Mouse (Mus musculus) kidney, adult 2 months (tissue): ENCODE data around the gene Lrba. TPM values are rescaled to one million over a fixed set of nuclear protein-coding genes. Genes with fewer than 3 reads are reported as not detected.

Experiments used
- DNase-seq: peaks from one replicate; pipeline ENCODE4 v3.0.0; 2021
- H3K27ac ChIP-seq: fragments of 200-500 bp; 2 replicates; pipeline ENCODE4 v1.5.1; 2012; ENCODE audit warnings: low read depth, low read length, control low read depth, inconsistent platforms; ENCODE audit not compliant: insufficient read depth
- H3K27me3 ChIP-seq: fragments of 200-500 bp; replicated peaks from 2 replicates; pipeline ENCODE4 v1.6.1; 2012; ENCODE audit warnings: mild to moderate bottlenecking, moderate library complexity, low read length, inconsistent platforms; ENCODE audit not compliant: control insufficient read depth, insufficient read depth
- H3K36me3 ChIP-seq: fragments of 200-500 bp; 2 replicates; pipeline ENCODE4 v1.6.1; 2012; ENCODE audit warnings: mild to moderate bottlenecking, moderate library complexity, low read length, inconsistent platforms; ENCODE audit not compliant: control insufficient read depth, insufficient read depth
- H3K4me1 ChIP-seq: fragments of 200-500 bp; 2 replicates; pipeline ENCODE4 v1.6.1; 2011; ENCODE audit warnings: low read length; ENCODE audit not compliant: control insufficient read depth, insufficient read depth
- H3K4me3 ChIP-seq: fragments of 200-500 bp; 2 replicates; pipeline ENCODE4 v1.5.1; 2011; ENCODE audit warnings: mild to moderate bottlenecking, low read depth, low read length, control low read depth; ENCODE audit not compliant: insufficient read depth
- CTCF ChIP-seq: fragments of 200-500 bp; conservative IDR thresholded peaks from 2 replicates; pipeline ENCODE4 v1.5.1; 2011; ENCODE audit warnings: low read depth, mild to moderate bottlenecking, control low read depth, low read length, moderate library complexity, mixed read lengths; ENCODE audit not compliant: insufficient read depth, insufficient read length
- POLR2A ChIP-seq: fragments of 200-500 bp; IDR thresholded peaks from one replicate; pipeline ENCODE4 v1.6.1; 2011; ENCODE audit warnings: low read depth, low read length, control low read depth
- WGBS: fragments of 180-500 bp; shearing (Covaris S2); methylation state at CpG from one replicate; pipeline ENCODE4 v1.1.7; 2018; 5-methylcytosine and 5-hydroxymethylcytosine counted together
- polyA plus RNA-seq: library from polyadenylated mRNA; depleted of rRNA; stranded (reverse); fragments of >200 nt; gene quantifications from 2 replicates; pipeline ENCODE4 v1.2.3, GENCODE M21; 2012

Gene Lrba
- polyA plus RNA-seq, 1 experiment = 36.4 TPM

- TF ChIP-seq POLR2A = no peak
- no peak for TF ChIP-seq CTCF
- no peak overlapping the region for H3K27ac ChIP-seq
- no peaks in the 10 kb centered on the region; the same call in 1 of the 2 replicates for H3K36me3 ChIP-seq
Measured at GRCm38 (mm10) chr3:86768969-86769368, 544.5 kb downstream of the Lrba start.

GRCm38 (mm10) chr3:86774566-86775443 is 550.3 kb downstream of the Lrba start:
- Histone ChIP-seq H3K27ac (no peak overlapping the region), H3K4me3 (no peak overlapping the region), H3K36me3 (no peaks in the 10 kb centered on the region), H3K4me1 (no peaks in the 10 kb centered on the region), H3K27me3 (no peaks in the 10 kb centered on the region)
- WGBS = 56% methylated on average over 14 of the region's 14 CpGs
- TF ChIP-seq POLR2A (no peak), CTCF (no peak)
- DNase-seq = peak; percentile 67

More at GRCm38 (mm10) chr3:86768969-86769368, 544.5 kb downstream of the Lrba start:
- no peak overlapping the region for H3K4me3 ChIP-seq
- no peaks in the 10 kb centered on the region for H3K27me3 ChIP-seq
- no peak for DNase-seq
- 78% methylated on average over 6 of the region's 6 CpGs for WGBS
- 0 out of 2 replicates have a peak, but pooled peaks cover 3% of the 10 kb centered on the region for H3K4me1 ChIP-seq

GRCm38 (mm10) chr3:86775444-86775828 is 551.0 kb downstream of the Lrba start:
- Histone ChIP-seq H3K27ac (no peak overlapping the region), H3K4me3 (no peak overlapping the region), H3K27me3 (no peaks in the 10 kb centered on the region), H3K4me1 (no peaks in the 10 kb centered on the region), H3K36me3 (no peaks in the 10 kb centered on the region)
- 84% methylated on average over 6 of the region's 6 CpGs for WGBS
- TF ChIP-seq POLR2A = no peak
- no peak for TF ChIP-seq CTCF
- DNase-seq = no peak

GRCm38 (mm10) chr3:86779704-86780103 is 555.2 kb downstream of the Lrba start:
- no peak overlapping the region for H3K4me3 ChIP-seq
- no peak overlapping the region for H3K27ac ChIP-seq
- H3K27me3 ChIP-seq = no peaks in the 10 kb centered on the region
- no peak for DNase-seq
- 83% methylated on average over 4 of the region's 4 CpGs for WGBS
- no peaks in the 10 kb centered on the region; the same call in 1 of the 2 replicates for H3K36me3 ChIP-seq
- peak; percentile 46 for TF ChIP-seq CTCF
- TF ChIP-seq POLR2A = no peak
- H3K4me1 ChIP-seq = no peaks in the 10 kb centered on the region

- DNase-seq = no peak
- Histone ChIP-seq H3K27me3 (no peaks in the 10 kb centered on the region), H3K4me3 (no peak overlapping the region), H3K4me1 (no peaks in the 10 kb centered on the region), H3K36me3 (no peaks in the 10 kb centered on the region; the same call in 1 of the 2 replicates), H3K27ac (no peak overlapping the region)
- 78% methylated on average over 3 of the region's 3 CpGs for WGBS
- TF ChIP-seq CTCF (no peak), POLR2A (no peak)
Measured at GRCm38 (mm10) chr3:86784051-86784450, 559.6 kb downstream of the Lrba start.

GRCm38 (mm10) chr3:86784930-86785329 is 560.5 kb downstream of the Lrba start:
- WGBS = 59% methylated on average over 11 of the region's 11 CpGs
- Histone ChIP-seq H3K27me3 (no peaks in the 10 kb centered on the region), H3K4me3 (no peak overlapping the region), H3K27ac (no peak overlapping the region), H3K4me1 (no peaks in the 10 kb centered on the region), H3K36me3 (no peaks in the 10 kb centered on the region; the same call in 1 of the 2 replicates)
- DNase-seq = no peak
- TF ChIP-seq CTCF = no peak
- no peak for TF ChIP-seq POLR2A

GRCm38 (mm10) chr3:86786280-86786679 is 561.8 kb downstream of the Lrba start:
- H3K4me1 ChIP-seq = no peaks in the 10 kb centered on the region
- DNase-seq = no peak
- no peak overlapping the region for H3K27ac ChIP-seq
- H3K4me3 ChIP-seq = no peak overlapping the region
- TF ChIP-seq CTCF = no peak
- no peak for TF ChIP-seq POLR2A
- no peaks in the 10 kb centered on the region for H3K27me3 ChIP-seq
- no peaks in the 10 kb centered on the region; the same call in 1 of the 2 replicates for H3K36me3 ChIP-seq
- 76% methylated on average over 12 of the region's 12 CpGs for WGBS
